Mouse (Mus musculus) frontal cortex, postnatal 14 days (tissue): ENCODE data around the gene Bysl.
A peak's percentile ranks its signal among the peaks of the same experiment; 100 is the strongest.

Source experiments
- DNase-seq, 2 experiments: peaks; one replicate each; pipeline ENCODE4 v3.0.0; 2022; ENCODE audit warnings: low spot score in 2 of 2

Gene Bysl

GRCm38 (mm10) chr17:47594183-47594968 lies 16.9 kb downstream of the Bysl start:
- DNase-seq = no peak

- no peak for DNase-seq
Measured at GRCm38 (mm10) chr17:47593854-47594182, 17.5 kb downstream of the Bysl start.

- peak; percentile 66 to 84 for DNase-seq
Measured at GRCm38 (mm10) chr17:47593215-47593853, 18.0 kb downstream of the Bysl start.

- no peak for DNase-seq
Measured at GRCm38 (mm10) chr17:47591073-47591472, 20.2 kb downstream of the Bysl start.

GRCm38 (mm10) chr17:47588517-47588916 lies 22.8 kb downstream of the Bysl start:
- DNase-seq = no peak

GRCm38 (mm10) chr17:47580962-47581361 lies 30.3 kb downstream of the Bysl start:
- no peak for DNase-seq

- DNase-seq = no peak
Measured at GRCm38 (mm10) chr17:47578655-47579054, 32.6 kb downstream of the Bysl start.

- no peak for DNase-seq
Measured at GRCm38 (mm10) chr17:47574830-47575229, 36.5 kb downstream of the Bysl start.

- no peak for DNase-seq
Measured at GRCm38 (mm10) chr17:47574028-47574427, 37.3 kb downstream of the Bysl start.

- no peak for DNase-seq
Measured at GRCm38 (mm10) chr17:47572436-47572835, 38.9 kb downstream of the Bysl start.

GRCm38 (mm10) chr17:47571621-47572020 lies 39.7 kb downstream of the Bysl start:
- DNase-seq = no peak

- DNase-seq = no peak
Measured at GRCm38 (mm10) chr17:47568951-47569527, 42.3 kb downstream of the Bysl start.

- no peak for DNase-seq
Measured at GRCm38 (mm10) chr17:47568389-47568788, 42.9 kb downstream of the Bysl start.

- no peak for DNase-seq
Measured at GRCm38 (mm10) chr17:47567271-47567670, 44.0 kb downstream of the Bysl start.

- no peak for DNase-seq
Measured at GRCm38 (mm10) chr17:47566133-47566532, 45.2 kb downstream of the Bysl start.

- DNase-seq = no peak
Measured at GRCm38 (mm10) chr17:47564612-47565011, 46.7 kb downstream of the Bysl start.

GRCm38 (mm10) chr17:47562875-47563274 lies 48.4 kb downstream of the Bysl start:
- no peak for DNase-seq

GRCm38 (mm10) chr17:47559726-47560125 lies 51.6 kb downstream of the Bysl start:
- no peak for DNase-seq

GRCm38 (mm10) chr17:47557179-47557578 lies 54.1 kb downstream of the Bysl start:
- DNase-seq = no peak

- DNase-seq = no peak
Measured at GRCm38 (mm10) chr17:47554621-47555020, 56.7 kb downstream of the Bysl start.

- DNase-seq = no peak
Measured at GRCm38 (mm10) chr17:47552994-47553393, 58.3 kb downstream of the Bysl start.

- no peak for DNase-seq
Measured at GRCm38 (mm10) chr17:47551049-47551448, 60.2 kb downstream of the Bysl start.
